Mouse (Mus musculus) neural tube, embryonic 11.5 days (tissue): ENCODE measurements around the gene Ubr1. TPM values are rescaled to one million over a fixed set of nuclear protein-coding genes. Genes with fewer than 3 reads are reported as not detected.

Experiments
- ATAC-seq: fragments of 200-750 bp; cut with Nextera tagmentation; 2 replicates; pipeline ENCODE4 v1.8.0; 2017; ENCODE audit warnings: moderate number of reproducible peaks, mild to moderate bottlenecking, moderate TSS enrichment, moderate library complexity; ENCODE audit not compliant: insufficient read depth, low FRiP score, low TSS enrichment
- DNase-seq: peaks from one replicate; pipeline ENCODE4 v3.0.0-alpha.2; 2015; ENCODE audit warnings: low spot score
- H3K27ac ChIP-seq: fragments of 300-500 bp; sonication (generic); 2 replicates; pipeline ENCODE4 v1.5.1; 2014; ENCODE audit warnings: low read depth, mild to moderate bottlenecking, low read length
- H3K27me3 ChIP-seq: fragments of 300-500 bp; sonication (generic); 2 replicates; pipeline ENCODE4 v1.6.1; 2014; ENCODE audit warnings: mild to moderate bottlenecking, low read length, mixed read lengths; ENCODE audit not compliant: control insufficient read depth, insufficient read depth
- H3K36me3 ChIP-seq: fragments of 300-500 bp; sonication (generic); 2 replicates; pipeline ENCODE4 v1.6.1; 2014; ENCODE audit warnings: mild to moderate bottlenecking, low read length, moderate library complexity, mixed read lengths; ENCODE audit not compliant: control insufficient read depth, insufficient read depth
- H3K4me1 ChIP-seq: fragments of 300-500 bp; sonication (generic); 2 replicates; pipeline ENCODE4 v1.6.1; 2014; ENCODE audit warnings: low read length, mixed read lengths; ENCODE audit not compliant: control insufficient read depth, insufficient read depth
- H3K4me2 ChIP-seq: fragments of 300-500 bp; sonication (generic); 2 replicates; pipeline ENCODE4 v1.6.1; 2014; ENCODE audit warnings: low read depth, mild to moderate bottlenecking, moderate library complexity
- H3K4me3 ChIP-seq: fragments of 300-500 bp; sonication (generic); 2 replicates; pipeline ENCODE4 v1.5.1; 2014; ENCODE audit warnings: low read depth, low read length
- H3K9ac ChIP-seq: fragments of 300-500 bp; sonication (generic); 2 replicates; pipeline ENCODE4 v1.6.1; 2014; ENCODE audit warnings: mild to moderate bottlenecking, low read length
- H3K9me3 ChIP-seq: fragments of 300-500 bp; sonication (generic); 2 replicates; pipeline ENCODE4 v1.6.1; 2016; ENCODE audit warnings: low read length; ENCODE audit not compliant: control insufficient read depth
- WGBS: fragments of 180-500 bp; shearing (Covaris S2); extraction: QIAGEN DNeasy Blood & Tissue Kit; methylation state at CpG from one replicate; pipeline ENCODE4 v1.1.7; 2014; 5-methylcytosine and 5-hydroxymethylcytosine counted together
- polyA plus RNA-seq: library from polyadenylated mRNA; unstranded; fragments of >200 nt; fragmentation: Nextera tagmentation; extraction: Ambion mirVana; gene quantifications from 2 replicates; pipeline ENCODE4 v1.2.1, GENCODE M21; 2014

The Ubr1 gene
- polyA plus RNA-seq, 1 experiment from 2014 or later, result 25.7 TPM

GRCm38 (mm10) chr2:120909556-120909955 lies 61.0 kb downstream of the Ubr1 start:
- Histone ChIP-seq H3K27me3 (no peaks in the 10 kb centered on the region), H3K27ac (no peak overlapping the region), H3K4me2 (no peak overlapping the region), H3K4me1 (no peaks in the 10 kb centered on the region), H3K9ac (no peak overlapping the region), H3K4me3 (no peak overlapping the region), H3K36me3 (peaks cover 6% of the 10 kb centered on the region; the same call in 1 of the 2 replicates), H3K9me3 (no peaks in the 10 kb centered on the region)
- DNase-seq (no peak), ATAC-seq (no peak)
- WGBS, result 71% methylated on average over 4 of the region's 4 CpGs

- Histone ChIP-seq H3K4me2 (no peak overlapping the region), H3K9ac (no peak overlapping the region), H3K27me3 (no peaks in the 10 kb centered on the region), H3K4me1 (no peaks in the 10 kb centered on the region), H3K36me3 (peaks cover 11% of the 10 kb centered on the region), H3K4me3 (no peak overlapping the region), H3K9me3 (no peaks in the 10 kb centered on the region), H3K27ac (no peak overlapping the region)
- ATAC-seq (no peak), DNase-seq (no peak)
- WGBS, result 99% methylated on average over 3 of the region's 3 CpGs
Measured at GRCm38 (mm10) chr2:120896361-120896760, 74.2 kb downstream of the Ubr1 start.

GRCm38 (mm10) chr2:120887601-120888000 lies 82.9 kb downstream of the Ubr1 start:
- ATAC-seq (no peak), DNase-seq (no peak)
- Histone ChIP-seq H3K9me3 (no peaks in the 10 kb centered on the region), H3K27ac (no peak overlapping the region), H3K4me3 (no peak overlapping the region), H3K4me2 (no peak overlapping the region), H3K36me3 (peaks cover 2% of the 10 kb centered on the region; the same call in 1 of the 2 replicates), H3K9ac (no peak overlapping the region), H3K4me1 (no peaks in the 10 kb centered on the region), H3K27me3 (no peaks in the 10 kb centered on the region)
- 94% methylated on average over 5 of the region's 5 CpGs for WGBS

- Histone ChIP-seq H3K27me3 (no peaks in the 10 kb centered on the region), H3K4me2 (no peak overlapping the region), H3K9me3 (no peaks in the 10 kb centered on the region), H3K36me3 (peaks cover 3% of the 10 kb centered on the region), H3K27ac (no peak overlapping the region), H3K4me1 (no peaks in the 10 kb centered on the region), H3K9ac (no peak overlapping the region), H3K4me3 (no peak overlapping the region)
- ATAC-seq (no peak), DNase-seq (no peak)
- WGBS, result 85% methylated on average over 2 of the region's 2 CpGs
Measured at GRCm38 (mm10) chr2:120873192-120873591, 97.3 kb downstream of the Ubr1 start.

GRCm38 (mm10) chr2:120871447-120872336 lies 98.8 kb downstream of the Ubr1 start:
- Histone ChIP-seq H3K4me3 (no peak overlapping the region), H3K4me2 (no peak overlapping the region), H3K4me1 (no peaks in the 10 kb centered on the region), H3K36me3 (peaks cover 3% of the 10 kb centered on the region; the same call in 1 of the 2 replicates), H3K9me3 (no peaks in the 10 kb centered on the region), H3K27me3 (no peaks in the 10 kb centered on the region), H3K27ac (no peak overlapping the region), H3K9ac (no peak overlapping the region)
- ATAC-seq, result no peak
- WGBS, result 86% methylated on average over 9 of the region's 9 CpGs
- no peak for DNase-seq

- DNase-seq, result no peak
- WGBS, result 93% methylated on average over 5 of the region's 5 CpGs
- no peak for ATAC-seq
- no peak overlapping the region for H3K4me2 ChIP-seq
- no peaks in the 10 kb centered on the region for H3K4me1 ChIP-seq
- no peak overlapping the region for H3K9ac ChIP-seq
- no peaks in the 10 kb centered on the region for H3K9me3 ChIP-seq
- H3K4me3 ChIP-seq, result no peak overlapping the region
- no peak overlapping the region for H3K27ac ChIP-seq
- peaks cover 4% of the 10 kb centered on the region; the same call in 1 of the 2 replicates for H3K36me3 ChIP-seq
- no peaks in the 10 kb centered on the region for H3K27me3 ChIP-seq
Measured at GRCm38 (mm10) chr2:120867336-120867735, 103.2 kb downstream of the Ubr1 start.

GRCm38 (mm10) chr2:120866561-120866960 lies 104.0 kb downstream of the Ubr1 start:
- ATAC-seq (no peak), DNase-seq (peak; percentile 17)
- no peak overlapping the region for H3K9ac ChIP-seq
- 41% methylated on average over 1 of the region's 1 CpGs for WGBS
- H3K27ac ChIP-seq, result no peak overlapping the region
- H3K4me1 ChIP-seq, result no peaks in the 10 kb centered on the region
- H3K36me3 ChIP-seq, result peaks cover 4% of the 10 kb centered on the region; the same call in 1 of the 2 replicates
- H3K27me3 ChIP-seq, result no peaks in the 10 kb centered on the region
- no peak overlapping the region for H3K4me3 ChIP-seq
- no peak overlapping the region for H3K4me2 ChIP-seq
- H3K9me3 ChIP-seq, result no peaks in the 10 kb centered on the region

- no peak for ATAC-seq
- Histone ChIP-seq H3K4me2 (no peak overlapping the region), H3K27ac (no peak overlapping the region), H3K36me3 (peaks cover 4% of the 10 kb centered on the region; the same call in 1 of the 2 replicates), H3K27me3 (no peaks in the 10 kb centered on the region), H3K4me3 (no peak overlapping the region), H3K4me1 (no peaks in the 10 kb centered on the region), H3K9ac (no peak overlapping the region), H3K9me3 (no peaks in the 10 kb centered on the region)
- 97% methylated on average over 1 of the region's 1 CpGs for WGBS
- no peak for DNase-seq
Measured at GRCm38 (mm10) chr2:120863389-120863788, 107.1 kb downstream of the Ubr1 start.

- H3K4me2 ChIP-seq, result no peak overlapping the region
- WGBS, result 68% methylated on average over 1 of the region's 1 CpGs
- no peak overlapping the region for H3K4me3 ChIP-seq
- no peak overlapping the region for H3K9ac ChIP-seq
- H3K27me3 ChIP-seq, result no peaks in the 10 kb centered on the region
- no peak overlapping the region for H3K27ac ChIP-seq
- DNase-seq (no peak), ATAC-seq (no peak)
- H3K36me3 ChIP-seq, result peaks cover 4% of the 10 kb centered on the region; the same call in 1 of the 2 replicates
- H3K9me3 ChIP-seq, result no peaks in the 10 kb centered on the region
- no peaks in the 10 kb centered on the region for H3K4me1 ChIP-seq
Measured at GRCm38 (mm10) chr2:120860699-120861098, 109.8 kb downstream of the Ubr1 start.
